Mouse (Mus musculus): ENCODE data around the gene A930033H14Rik. TPM values are rescaled to one million over a fixed set of nuclear protein-coding genes. Genes with fewer than 3 reads are reported as not detected.

A930033H14Rik gene
- polyA plus RNA-seq, 1 experiment, result 1.4 TPM

DNA sequence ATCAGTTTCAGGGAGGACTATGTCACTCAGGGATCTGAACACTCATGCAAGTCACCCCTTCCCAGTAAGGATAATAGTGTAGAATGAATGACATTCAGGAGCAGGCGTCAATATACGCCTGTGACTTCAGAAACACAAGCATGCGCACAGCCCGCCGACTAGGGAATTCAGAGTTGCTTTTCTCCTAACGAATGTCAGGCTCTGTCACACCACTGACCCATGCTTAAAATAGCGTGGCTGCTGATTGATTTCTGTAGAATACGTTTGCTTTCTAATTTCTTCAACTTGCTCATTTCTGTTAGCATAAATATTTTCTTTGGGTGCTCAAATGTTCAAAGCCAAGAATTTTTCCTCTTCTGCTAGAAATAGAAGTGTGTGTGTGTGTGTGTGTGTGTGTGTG, 13.1 kb upstream of the A930033H14Rik start:
- no peaks in the 10 kb centered on the region for H3K27me3 ChIP-seq (ENCODE audit: control insufficient read depth, insufficient read depth, low read length)
- H3K27ac ChIP-seq (ENCODE audit: control insufficient read depth, insufficient read depth, low read depth, low read length), result no peak overlapping the region
- H3K36me3 ChIP-seq (ENCODE audit: control insufficient read depth, insufficient read depth, low read length), result no peaks in the 10 kb centered on the region
- H3K4me3 ChIP-seq (ENCODE audit: control insufficient read depth, low read depth, low read length), result no peak overlapping the region
- TF ChIP-seq POLR2A (IDR thresholded peaks at IDR 0.05; ENCODE audit: control insufficient read depth, low read depth, low read length) (no peak), CTCF (IDR thresholded peaks at IDR 0.05; ENCODE audit: control insufficient read depth, insufficient read depth, insufficient replicate concordance, low read depth, low read length) (no peak)
- H3K4me1 ChIP-seq (ENCODE audit: control insufficient read depth, insufficient read depth, low read length), result no peaks in the 10 kb centered on the region

DNA sequence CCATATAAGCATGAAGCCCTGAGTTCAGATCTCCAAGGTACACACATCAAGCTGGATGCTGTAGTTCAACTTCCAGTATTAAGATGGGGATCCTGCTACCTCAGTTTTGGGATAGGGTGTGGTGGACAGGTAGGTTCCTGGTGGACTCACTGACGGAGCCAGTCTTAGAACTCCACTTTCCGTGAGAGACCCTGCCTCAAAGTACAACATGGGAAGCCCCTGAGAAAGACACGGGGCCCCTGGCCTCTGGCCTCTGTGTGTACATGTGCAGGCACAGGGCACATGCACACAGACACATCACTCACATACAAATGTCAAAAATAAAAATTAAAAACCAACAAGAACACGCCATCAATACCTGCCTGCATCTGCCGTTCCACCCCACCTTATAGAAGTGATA, 12.6 kb upstream of the A930033H14Rik start:
- H3K4me3 ChIP-seq (ENCODE audit: control insufficient read depth, low read depth, low read length), result no peak overlapping the region
- no peaks in the 10 kb centered on the region for H3K27me3 ChIP-seq (ENCODE audit: control insufficient read depth, insufficient read depth, low read length)
- no peaks in the 10 kb centered on the region for H3K36me3 ChIP-seq (ENCODE audit: control insufficient read depth, insufficient read depth, low read length)
- H3K27ac ChIP-seq (ENCODE audit: control insufficient read depth, insufficient read depth, low read depth, low read length), result no peak overlapping the region
- TF ChIP-seq CTCF (IDR thresholded peaks at IDR 0.05; ENCODE audit: control insufficient read depth, insufficient read depth, insufficient replicate concordance, low read depth, low read length), result no peak
- no peak for TF ChIP-seq POLR2A (IDR thresholded peaks at IDR 0.05; ENCODE audit: control insufficient read depth, low read depth, low read length)
- H3K4me1 ChIP-seq (ENCODE audit: control insufficient read depth, insufficient read depth, low read length), result no peaks in the 10 kb centered on the region

GRCm38 (mm10) chr10:69224276-69224675, 11.4 kb upstream of the A930033H14Rik start:
- Histone ChIP-seq H3K27me3 (ENCODE audit: control insufficient read depth, insufficient read depth, low read length) (no peaks in the 10 kb centered on the region), H3K4me1 (ENCODE audit: control insufficient read depth, insufficient read depth, low read length) (no peaks in the 10 kb centered on the region), H3K36me3 (ENCODE audit: control insufficient read depth, insufficient read depth, low read length) (no peaks in the 10 kb centered on the region), H3K4me3 (ENCODE audit: control insufficient read depth, low read depth, low read length) (no peak overlapping the region), H3K27ac (ENCODE audit: control insufficient read depth, insufficient read depth, low read depth, low read length) (no peak overlapping the region)
- TF ChIP-seq CTCF (IDR thresholded peaks at IDR 0.05; ENCODE audit: control insufficient read depth, insufficient read depth, insufficient replicate concordance, low read depth, low read length) (no peak), POLR2A (IDR thresholded peaks at IDR 0.05; ENCODE audit: control insufficient read depth, low read depth, low read length) (no peak)

GRCm38 (mm10) chr10:69223232-69223631, 10.3 kb upstream of the A930033H14Rik start:
- no peak for TF ChIP-seq CTCF (IDR thresholded peaks at IDR 0.05; ENCODE audit: control insufficient read depth, insufficient read depth, insufficient replicate concordance, low read depth, low read length)
- no peak for TF ChIP-seq POLR2A (IDR thresholded peaks at IDR 0.05; ENCODE audit: control insufficient read depth, low read depth, low read length)
- Histone ChIP-seq H3K4me3 (ENCODE audit: control insufficient read depth, low read depth, low read length) (no peak overlapping the region), H3K27me3 (ENCODE audit: control insufficient read depth, insufficient read depth, low read length) (no peaks in the 10 kb centered on the region), H3K36me3 (ENCODE audit: control insufficient read depth, insufficient read depth, low read length) (no peaks in the 10 kb centered on the region), H3K27ac (ENCODE audit: control insufficient read depth, insufficient read depth, low read depth, low read length) (no peak overlapping the region), H3K4me1 (ENCODE audit: control insufficient read depth, insufficient read depth, low read length) (0 out of 2 replicates have a peak, but pooled peaks cover 2% of the 10 kb centered on the region)

GRCm38 (mm10) chr10:69221955-69222354, 9.1 kb upstream of the A930033H14Rik start:
- Histone ChIP-seq H3K27ac (ENCODE audit: control insufficient read depth, insufficient read depth, low read depth, low read length) (no peak overlapping the region), H3K4me3 (ENCODE audit: control insufficient read depth, low read depth, low read length) (no peak overlapping the region), H3K27me3 (ENCODE audit: control insufficient read depth, insufficient read depth, low read length) (no peaks in the 10 kb centered on the region), H3K4me1 (ENCODE audit: control insufficient read depth, insufficient read depth, low read length) (0 out of 2 replicates have a peak, but pooled peaks cover 2% of the 10 kb centered on the region), H3K36me3 (ENCODE audit: control insufficient read depth, insufficient read depth, low read length) (no peaks in the 10 kb centered on the region; the same call in 1 of the 2 replicates)
- no peak for TF ChIP-seq POLR2A (IDR thresholded peaks at IDR 0.05; ENCODE audit: control insufficient read depth, low read depth, low read length)
- no peak for TF ChIP-seq CTCF (IDR thresholded peaks at IDR 0.05; ENCODE audit: control insufficient read depth, insufficient read depth, insufficient replicate concordance, low read depth, low read length)

DNA sequence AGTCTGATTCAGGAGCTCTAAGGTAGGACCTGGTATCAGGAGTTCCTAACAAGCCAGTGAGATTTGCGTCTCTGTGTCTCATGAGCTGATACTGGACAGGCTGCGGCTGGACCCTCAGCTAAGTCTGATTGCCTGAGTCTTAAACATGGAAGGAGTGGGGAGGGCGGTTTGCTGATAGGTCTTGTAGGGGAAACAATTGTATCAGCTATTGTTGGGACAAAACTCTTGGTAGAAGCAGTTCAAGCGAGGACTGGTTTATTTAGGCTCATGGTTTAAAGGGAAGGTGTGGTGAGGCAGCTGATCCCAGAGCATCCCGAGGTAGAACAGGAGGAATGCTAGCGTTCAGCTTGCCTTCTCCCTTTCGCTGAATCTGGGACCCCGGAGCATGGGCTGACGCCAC, 8.2 kb upstream of the A930033H14Rik start:
- no peaks in the 10 kb centered on the region for H3K27me3 ChIP-seq (ENCODE audit: control insufficient read depth, insufficient read depth, low read length)
- 0 out of 2 replicates have a peak, but pooled peaks cover 2% of the 10 kb centered on the region for H3K4me1 ChIP-seq (ENCODE audit: control insufficient read depth, insufficient read depth, low read length)
- no peak for TF ChIP-seq CTCF (IDR thresholded peaks at IDR 0.05; ENCODE audit: control insufficient read depth, insufficient read depth, insufficient replicate concordance, low read depth, low read length)
- no peak for TF ChIP-seq POLR2A (IDR thresholded peaks at IDR 0.05; ENCODE audit: control insufficient read depth, low read depth, low read length)
- H3K27ac ChIP-seq (ENCODE audit: control insufficient read depth, insufficient read depth, low read depth, low read length), result no peak overlapping the region
- H3K4me3 ChIP-seq (ENCODE audit: control insufficient read depth, low read depth, low read length), result no peak overlapping the region
- H3K36me3 ChIP-seq (ENCODE audit: control insufficient read depth, insufficient read depth, low read length), result no peaks in the 10 kb centered on the region; the same call in 1 of the 2 replicates

GRCm38 (mm10) chr10:69220296-69220695, 7.4 kb upstream of the A930033H14Rik start:
- Histone ChIP-seq H3K36me3 (ENCODE audit: control insufficient read depth, insufficient read depth, low read length) (no peaks in the 10 kb centered on the region; the same call in 1 of the 2 replicates), H3K27me3 (ENCODE audit: control insufficient read depth, insufficient read depth, low read length) (no peaks in the 10 kb centered on the region), H3K4me3 (ENCODE audit: control insufficient read depth, low read depth, low read length) (no peak overlapping the region), H3K4me1 (ENCODE audit: control insufficient read depth, insufficient read depth, low read length) (0 out of 2 replicates have a peak, but pooled peaks cover 2% of the 10 kb centered on the region), H3K27ac (ENCODE audit: control insufficient read depth, insufficient read depth, low read depth, low read length) (peak overlapping the region; percentile 27)
- TF ChIP-seq POLR2A (IDR thresholded peaks at IDR 0.05; ENCODE audit: control insufficient read depth, low read depth, low read length), result no peak
- TF ChIP-seq CTCF (IDR thresholded peaks at IDR 0.05; ENCODE audit: control insufficient read depth, insufficient read depth, insufficient replicate concordance, low read depth, low read length), result no peak

- TF ChIP-seq POLR2A (IDR thresholded peaks at IDR 0.05; ENCODE audit: control insufficient read depth, low read depth, low read length), result no peak
- no peak for TF ChIP-seq CTCF (IDR thresholded peaks at IDR 0.05; ENCODE audit: control insufficient read depth, insufficient read depth, insufficient replicate concordance, low read depth, low read length)
- no peak overlapping the region for H3K4me3 ChIP-seq (ENCODE audit: control insufficient read depth, low read depth, low read length)
- no peaks in the 10 kb centered on the region; the same call in 1 of the 2 replicates for H3K36me3 ChIP-seq (ENCODE audit: control insufficient read depth, insufficient read depth, low read length)
- peak overlapping the region; percentile 51; the same call in 1 of the 2 replicates for H3K27ac ChIP-seq (ENCODE audit: control insufficient read depth, insufficient read depth, low read depth, low read length)
- no peaks in the 10 kb centered on the region for H3K27me3 ChIP-seq (ENCODE audit: control insufficient read depth, insufficient read depth, low read length)
- 0 out of 2 replicates have a peak, but pooled peaks cover 2% of the 10 kb centered on the region for H3K4me1 ChIP-seq (ENCODE audit: control insufficient read depth, insufficient read depth, low read length)
These were observed 6.4 kb upstream of the A930033H14Rik start for GRCm38 (mm10) chr10:69219289-69219626.
